In genomic region chr8:47392927-47393326, GRCm38 (mm10) we compare ENCODE assay signal across 20 mouse cellular contexts. TPM values are rescaled to one million over a fixed set of nuclear protein-coding genes. Genes with fewer than 3 reads are reported as not detected.
DNase-seq lines count a peak whose midpoint lies in the region; ATAC-seq and TF ChIP-seq lines count a peak whose summit lies in the region.
"Had no signal": no experiment of that assay in that cellular context is flagged by ENCODE, and none has a peak within 500 bp of the region (broad histone marks: within the 10 kb centered on the region; RNA-seq: fewer than 3 reads in every experiment).

No protein-coding gene starts in this region.

- no peaks in the 10 kb centered on the region for H3K36me3 ChIP-seq in heart, embryonic 14.5 days (ENCODE audit: control insufficient read depth, insufficient read depth, low read length)
- H3K36me3 ChIP-seq in lung, embryonic 16.5 days (ENCODE audit: control insufficient read depth, insufficient read depth, low read length), result no peaks in the 10 kb centered on the region
- H3K36me3 ChIP-seq in lung, postnatal 0 days (ENCODE audit: insufficient read depth, low read length), result no peaks in the 10 kb centered on the region
- no peaks in the 10 kb centered on the region for H3K36me3 ChIP-seq in embryonic facial prominence, embryonic 13.5 days
- H3K36me3 ChIP-seq: forebrain, embryonic 12.5 days; limb, embryonic 10.5 days had no signal

- WGBS in heart, embryonic 14.5 days, result 60% methylated on average over 7 of the region's 7 CpGs
- 31% methylated on average over 7 of the region's 7 CpGs for WGBS in lung, embryonic 16.5 days
- 42% methylated on average over 7 of the region's 7 CpGs for WGBS in lung, postnatal 0 days
- WGBS in embryonic facial prominence, embryonic 13.5 days, result 68% methylated on average over 7 of the region's 7 CpGs

- H3K9me3 ChIP-seq in heart, embryonic 14.5 days (ENCODE audit: control insufficient read depth, low read length), result no peaks in the 10 kb centered on the region
- no peaks in the 10 kb centered on the region for H3K9me3 ChIP-seq in lung, embryonic 16.5 days (ENCODE audit: control insufficient read depth, low read length)
- H3K9me3 ChIP-seq in lung, postnatal 0 days (ENCODE audit: low read length), result no peaks in the 10 kb centered on the region
- H3K9me3 ChIP-seq in embryonic facial prominence, embryonic 13.5 days, result no peaks in the 10 kb centered on the region
- H3K9me3 ChIP-seq: forebrain, embryonic 12.5 days; limb, embryonic 10.5 days had no signal

- no peak for DNase-seq in heart, adult 11 months
- no peak for DNase-seq in lung, postnatal 0 days (ENCODE audit: low spot score)
- peak; percentile 74 for DNase-seq in urinary bladder, postnatal 14 days (ENCODE audit: low spot score)
- DNase-seq in adipocyte (ENCODE audit: low spot score), result no peak
- DNase-seq: adrenal gland, postnatal 14 days; cerebellum, adult 8-10 months; gastrocnemius, postnatal 25 days; heart, postnatal 36 days; lung, adult 2 months; midbrain, embryonic 14.5 days; thymus, adult 2 months had no signal

- H3K27ac ChIP-seq in heart, embryonic 14.5 days (replicated peaks in 1 of 2; ENCODE audit: control insufficient read depth in 1 of 2, insufficient read depth in 1 of 2, low read depth in 2 of 2, low read length in 2 of 2), result 0 out of 4 replicates have a peak overlapping the region, but pooled peaks of 1 of the 2 experiments have one; percentile 11
- H3K27ac ChIP-seq in lung, embryonic 16.5 days (ENCODE audit: low read length), result peak overlapping the region; percentile 3; the same call in 1 of the 2 replicates
- no peak overlapping the region for H3K27ac ChIP-seq in lung, postnatal 0 days (ENCODE audit: low read length)
- no peak overlapping the region for H3K27ac ChIP-seq in embryonic facial prominence, embryonic 13.5 days
- H3K27ac ChIP-seq: forebrain, embryonic 12.5 days; layer of hippocampus, adult 2 months; limb, embryonic 10.5 days; macrophage had no signal

- H3K4me1 ChIP-seq in heart, embryonic 14.5 days (ENCODE audit: control insufficient read depth in 2 of 2, insufficient read depth in 2 of 2, low read length in 2 of 2), result peaks cover 7 to 12% of the 10 kb centered on the region in 2 experiments; a peak in 3 of 4 replicates
- H3K4me1 ChIP-seq in lung, embryonic 16.5 days (replicated peaks; ENCODE audit: control insufficient read depth, insufficient read depth, low read length), result peaks cover 1% of the 10 kb centered on the region; the same call in 1 of the 2 replicates
- H3K4me1 ChIP-seq in lung, postnatal 0 days (ENCODE audit: insufficient read depth, low read depth, low read length), result no peaks in the 10 kb centered on the region
- no peaks in the 10 kb centered on the region for H3K4me1 ChIP-seq in embryonic facial prominence, embryonic 13.5 days
- H3K4me1 ChIP-seq: forebrain, embryonic 12.5 days had no signal

- no peak for TF ChIP-seq EP300 in lung, postnatal 0 days (IDR thresholded peaks at IDR 0.05)

- no peak for TF ChIP-seq CTCF in lung, postnatal 0 days (IDR thresholded peaks at IDR 0.05)

- H3K4me3 ChIP-seq in heart, embryonic 14.5 days (ENCODE audit: control insufficient read depth in 1 of 2, insufficient read depth in 1 of 2, low read depth in 1 of 2, low read length in 2 of 2), result no peak overlapping the region
- H3K4me3 ChIP-seq in lung, embryonic 16.5 days (ENCODE audit: low read length), result no peak overlapping the region
- no peak overlapping the region for H3K4me3 ChIP-seq in lung, postnatal 0 days (ENCODE audit: low read depth, low read length)
- H3K4me3 ChIP-seq in embryonic facial prominence, embryonic 13.5 days, result no peak overlapping the region
- H3K4me3 ChIP-seq: forebrain, embryonic 12.5 days; limb, embryonic 10.5 days had no signal

- H3K9ac ChIP-seq in heart, embryonic 14.5 days (ENCODE audit: low read length), result no peak overlapping the region; the same call in 1 of the 2 replicates
- H3K9ac ChIP-seq in lung, embryonic 16.5 days (ENCODE audit: low read length), result no peak overlapping the region
- H3K9ac ChIP-seq in lung, postnatal 0 days (replicated peaks; ENCODE audit: low read depth), result no peak overlapping the region
- no peak overlapping the region for H3K9ac ChIP-seq in embryonic facial prominence, embryonic 13.5 days
- H3K9ac ChIP-seq: forebrain, embryonic 12.5 days had no signal

- ATAC-seq in heart, embryonic 14.5 days (ENCODE audit: insufficient number of reproducible peaks, insufficient read depth, low FRiP score, low read depth), result no peak
- no peak for ATAC-seq in lung, embryonic 16.5 days (ENCODE audit: low read depth)
- ATAC-seq in lung, postnatal 0 days, result no peak; the same call in 1 of the 2 replicates
- ATAC-seq in embryonic facial prominence, embryonic 13.5 days (ENCODE audit: insufficient number of reproducible peaks, insufficient read depth, low FRiP score, low TSS enrichment, low read depth), result no peak
- ATAC-seq in granulocyte monocyte progenitor cell, adult 5-6 weeks (replicated peaks; ENCODE audit: poor library complexity, severe bottlenecking), result no peak

- peak overlapping the region; percentile 39 for H3K4me2 ChIP-seq in heart, embryonic 14.5 days (ENCODE audit: low read length)
- H3K4me2 ChIP-seq in lung, embryonic 16.5 days (ENCODE audit: low read depth, low read length), result no peak overlapping the region
- H3K4me2 ChIP-seq in lung, postnatal 0 days (replicated peaks; ENCODE audit: low read depth, low read length), result no peak overlapping the region
- H3K4me2 ChIP-seq in embryonic facial prominence, embryonic 13.5 days, result peak overlapping the region; percentile 23
- H3K4me2 ChIP-seq: forebrain, embryonic 12.5 days; liver, embryonic 11.5 days had no signal

- H3K27me3 ChIP-seq in heart, embryonic 14.5 days (ENCODE audit: control insufficient read depth, insufficient read depth, low read length), result no peaks in the 10 kb centered on the region
- no peaks in the 10 kb centered on the region for H3K27me3 ChIP-seq in lung, embryonic 16.5 days (ENCODE audit: control insufficient read depth, insufficient read depth, low read depth, low read length)
- no peaks in the 10 kb centered on the region for H3K27me3 ChIP-seq in lung, postnatal 0 days (replicated peaks; ENCODE audit: insufficient read depth, low read length)
- H3K27me3 ChIP-seq in embryonic facial prominence, embryonic 13.5 days, result no peaks in the 10 kb centered on the region
- H3K27me3 ChIP-seq: forebrain, embryonic 12.5 days had no signal

RNA-seq across cellular contexts. Expression of gene Stox2, which starts 53.2 kb away (rescaled TPM):
- polyA plus RNA-seq in heart, embryonic 14.5 days (2014; fragmentation: Nextera tagmentation; extraction: Ambion mirVana), result 10.8 and 10.9 TPM in 2 replicates
- 10.7 and 11.6 TPM in 2 replicates for polyA plus RNA-seq in lung, embryonic 16.5 days (2015; fragmentation: Nextera tagmentation; extraction: Ambion mirVana)
- 5.8 and 7.4 TPM in 2 replicates for polyA plus RNA-seq in lung, postnatal 0 days (2015; fragmentation: Nextera tagmentation; extraction: Ambion mirVana)
- 22.3 and 22.4 TPM in 2 replicates for polyA plus RNA-seq in embryonic facial prominence, embryonic 13.5 days (2015; fragmentation: Nextera tagmentation; extraction: Ambion mirVana)
- 2.4 and 3.2 TPM in 2 replicates for total RNA-seq in granulocyte monocyte progenitor cell, adult 5-6 weeks (2014; fragmentation: Nextera tagmentation)
- 1.0 and 1.9 TPM in 2 replicates for total RNA-seq in granulocyte monocyte progenitor cell, adult 5-6 weeks (2017)
- polyA plus RNA-seq: macrophage had no signal

Comparison
In these comparisons a context has a peak if more than half of its experiments do, and no peak if none do; other contexts are left out.
1. H3K4me2 ChIP-seq: peak in heart, embryonic 14.5 days (single experiment) and embryonic facial prominence, embryonic 13.5 days (single experiment); none in lung, embryonic 16.5 days (single experiment) and lung, postnatal 0 days (single experiment).